Mouse (Mus musculus) kidney, postnatal 14 days (tissue): ENCODE measurements around the gene Aldh1a1.

Source experiments
- DNase-seq: peaks from one replicate; pipeline ENCODE4 v3.0.0; 2022; ENCODE audit warnings: mixed read lengths

Aldh1a1 gene

DNA sequence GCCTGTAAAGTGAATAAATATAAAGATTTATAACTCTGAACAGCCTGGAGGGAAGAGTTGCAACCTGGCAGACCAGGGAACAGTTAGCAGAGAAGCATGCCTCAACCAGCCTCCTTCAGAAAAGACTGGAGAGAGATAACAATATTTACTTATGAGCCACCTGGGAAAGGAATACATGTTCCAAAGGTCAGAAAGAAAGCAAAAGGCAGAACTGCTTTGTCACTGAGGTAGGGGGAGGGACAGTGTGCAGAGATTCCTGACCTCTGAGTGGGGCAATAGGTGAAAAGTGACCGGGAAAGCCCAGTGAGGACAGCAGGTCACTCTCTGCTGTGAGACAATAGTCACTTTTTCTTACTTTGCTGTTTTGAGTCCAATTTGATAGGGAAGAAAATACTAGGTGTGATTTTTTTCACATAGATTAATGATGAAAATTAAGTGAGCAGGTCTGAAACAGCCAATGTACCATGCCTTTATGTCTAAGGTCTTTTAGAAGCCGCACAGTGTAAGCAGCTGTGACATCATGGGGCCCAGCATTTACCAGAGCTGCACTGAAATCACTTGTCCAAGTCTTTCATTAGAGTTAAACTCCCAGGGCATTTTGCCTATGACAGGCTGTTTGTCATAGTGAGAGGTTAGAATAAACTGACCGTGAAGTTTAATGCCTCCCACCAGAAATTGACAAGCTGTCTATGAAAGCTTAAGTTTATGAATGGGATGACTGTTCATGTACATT, 161.8 kb downstream of the Aldh1a1 start:
- peak; percentile 17 for DNase-seq

DNA sequence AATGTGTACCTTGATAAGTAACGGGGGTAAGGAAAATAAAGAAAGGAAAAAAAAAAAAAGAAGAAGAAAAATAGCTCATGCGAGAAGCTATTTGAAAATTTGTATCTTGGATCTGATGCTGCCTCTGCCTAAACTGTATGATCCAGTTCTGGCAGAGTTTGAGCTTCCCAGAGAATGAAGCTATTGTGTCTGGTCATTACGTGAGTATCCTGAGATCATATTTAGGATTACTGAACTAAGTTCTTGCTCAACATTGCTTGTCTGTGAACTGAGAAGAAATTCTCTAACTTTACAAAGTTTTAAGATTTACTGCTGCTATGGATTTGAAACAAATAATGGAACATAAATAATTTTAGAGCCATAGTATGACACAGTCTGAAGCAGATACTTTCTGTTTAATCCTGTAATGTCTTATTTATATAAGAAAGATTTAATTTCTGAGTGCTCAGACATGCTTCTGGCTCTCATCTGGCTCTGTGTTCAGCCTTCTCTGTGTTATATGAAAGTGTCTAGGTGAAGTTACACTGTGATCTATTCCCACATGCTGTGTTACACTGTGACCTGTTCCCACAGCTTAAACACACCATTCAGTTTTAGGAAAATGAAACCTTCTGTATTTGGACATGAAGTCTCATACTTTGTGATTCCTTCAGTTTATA, 185.3 kb downstream of the Aldh1a1 start:
- DNase-seq: no peak
